Mouse (Mus musculus) embryonic facial prominence, embryonic 10.5 days (tissue): ENCODE measurements around the gene Peg12. TPM values are rescaled to one million over a fixed set of nuclear protein-coding genes. Genes with fewer than 3 reads are reported as not detected.

Experiments
- DNase-seq: peaks from one replicate; pipeline ENCODE4 v3.0.0-alpha.2; 2017; ENCODE audit warnings: low spot score
- H3K27ac ChIP-seq: fragments of 300-500 bp; sonication (generic); replicated peaks from 2 replicates; pipeline ENCODE4 v1.5.1; 2016; ENCODE audit warnings: mild to moderate bottlenecking
- H3K27me3 ChIP-seq: fragments of 300-500 bp; sonication (generic); replicated peaks from 2 replicates; pipeline ENCODE4 v1.6.1; 2016; ENCODE audit warnings: low read depth, mild to moderate bottlenecking; ENCODE audit not compliant: poor library complexity, severe bottlenecking
- H3K36me3 ChIP-seq: fragments of 300-500 bp; sonication (generic); replicated peaks from 2 replicates; pipeline ENCODE4 v1.6.1; 2016; ENCODE audit warnings: mild to moderate bottlenecking, moderate library complexity
- H3K4me1 ChIP-seq: fragments of 300-500 bp; sonication (generic); 2 replicates; pipeline ENCODE4 v1.6.1; 2016
- H3K4me3 ChIP-seq: fragments of 300-500 bp; sonication (generic); 2 replicates; pipeline ENCODE4 v1.5.1; 2016; ENCODE audit warnings: mild to moderate bottlenecking, moderate library complexity
- H3K9me3 ChIP-seq: fragments of 300-500 bp; sonication (generic); 2 replicates; pipeline ENCODE4 v1.6.1; 2016; ENCODE audit warnings: mild to moderate bottlenecking
- WGBS: fragments of 180-500 bp; shearing (Covaris S2); methylation state at CpG from one replicate; pipeline ENCODE4 v1.1.7; 2016; 5-methylcytosine and 5-hydroxymethylcytosine counted together
- polyA plus RNA-seq: library from polyadenylated mRNA; unstranded; fragments of >200 nt; fragmentation: Nextera tagmentation; extraction: Ambion mirVana; gene quantifications from 2 replicates; pipeline ENCODE4 v1.2.1, GENCODE M21; 2016

Peg12 gene
- polyA plus RNA-seq, 1 experiment from 2014 or later, result 76.8 TPM

DNA sequence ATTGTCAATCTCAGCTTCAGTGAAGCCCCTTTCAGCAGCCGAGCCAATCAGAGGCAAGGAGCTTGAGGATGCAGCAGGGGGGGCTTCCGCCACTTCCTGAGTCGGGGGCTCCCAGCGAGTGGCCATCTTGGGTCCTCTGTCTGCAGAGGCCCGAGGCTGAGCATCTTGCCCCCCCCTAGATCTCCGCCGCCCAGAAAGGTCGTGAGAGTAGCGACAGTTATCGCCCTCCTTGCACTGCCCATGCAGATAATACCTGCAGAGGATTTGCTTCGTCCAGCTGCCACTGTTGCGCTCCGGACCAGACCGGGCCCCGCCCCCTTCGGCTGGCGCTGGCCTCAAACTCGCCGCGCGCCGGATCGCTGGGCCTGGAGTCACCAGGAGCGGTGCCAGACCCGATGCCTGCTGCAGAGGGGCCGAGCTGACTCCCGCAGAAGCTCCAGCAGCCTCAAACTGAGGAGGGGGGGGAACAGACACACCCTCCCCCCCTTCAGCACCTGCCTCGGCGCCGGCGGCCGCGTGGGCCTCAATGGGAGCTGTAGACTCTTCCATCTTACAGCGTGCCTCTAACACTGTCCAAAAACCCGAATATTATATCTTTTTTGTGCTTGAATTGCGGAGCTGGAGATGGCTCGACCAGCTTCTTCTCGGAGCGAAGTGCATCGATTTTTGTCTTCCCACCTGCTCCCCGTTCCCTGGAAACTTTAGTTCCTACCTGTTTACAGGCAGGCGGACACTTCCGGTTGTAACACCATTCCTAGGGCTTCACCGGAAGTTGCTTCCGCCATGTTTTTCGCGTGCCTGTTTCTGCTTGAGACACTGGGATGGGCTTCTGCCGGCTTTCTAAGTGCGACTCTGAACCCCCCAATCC lies 44.6 kb downstream of the Peg12 start, which contains the start of gene Mkrn3:
Gene Mkrn3, minus strand, starts transcription at position 647 of the 868 bp plus-strand sequence.
- DNase-seq, result peak; percentile 84
- WGBS, result 24% methylated on average over 49 of the region's 49 CpGs
- H3K27me3 ChIP-seq, result 0 out of 2 replicates have a peak, but pooled peaks cover 4% of the 10 kb centered on the region
- H3K9me3 ChIP-seq, result peaks cover 21% of the 10 kb centered on the region
- no peaks in the 10 kb centered on the region for H3K36me3 ChIP-seq
- H3K27ac ChIP-seq, result peak within 1 kb of the TSS; percentile 92
- peak within 1 kb of the TSS; percentile 79 for H3K4me3 ChIP-seq
- H3K4me1 ChIP-seq, result peaks cover 8% of the 10 kb centered on the region

DNA sequence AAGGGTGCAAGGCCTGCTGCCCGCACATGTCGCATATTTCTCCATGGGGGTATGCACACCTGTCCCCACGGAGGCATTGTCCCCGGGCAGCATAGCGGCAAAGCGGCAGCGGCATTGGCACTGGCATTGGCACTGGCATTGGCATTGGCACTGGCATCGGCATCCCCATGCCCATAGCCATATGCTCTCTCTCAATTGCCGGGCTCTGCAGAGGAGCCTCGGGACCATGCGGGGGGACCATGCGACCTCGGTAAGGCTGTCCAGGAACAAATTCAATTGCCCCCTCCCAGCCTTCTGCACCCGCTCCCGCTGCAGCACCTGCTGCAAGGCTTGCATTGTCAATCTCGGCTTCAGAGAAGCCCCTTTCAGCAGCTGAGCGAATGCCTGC lies 45.2 kb downstream of the Peg12 start:
- DNase-seq, result no peak
- Histone ChIP-seq H3K4me3 (peak overlapping the region; percentile 79), H3K27me3 (0 out of 2 replicates have a peak, but pooled peaks cover 4% of the 10 kb centered on the region), H3K27ac (peak overlapping the region; percentile 92), H3K4me1 (peaks cover 8% of the 10 kb centered on the region), H3K9me3 (peaks cover 21% of the 10 kb centered on the region), H3K36me3 (no peaks in the 10 kb centered on the region)
- 58% methylated on average over 17 of the region's 17 CpGs for WGBS

DNA sequence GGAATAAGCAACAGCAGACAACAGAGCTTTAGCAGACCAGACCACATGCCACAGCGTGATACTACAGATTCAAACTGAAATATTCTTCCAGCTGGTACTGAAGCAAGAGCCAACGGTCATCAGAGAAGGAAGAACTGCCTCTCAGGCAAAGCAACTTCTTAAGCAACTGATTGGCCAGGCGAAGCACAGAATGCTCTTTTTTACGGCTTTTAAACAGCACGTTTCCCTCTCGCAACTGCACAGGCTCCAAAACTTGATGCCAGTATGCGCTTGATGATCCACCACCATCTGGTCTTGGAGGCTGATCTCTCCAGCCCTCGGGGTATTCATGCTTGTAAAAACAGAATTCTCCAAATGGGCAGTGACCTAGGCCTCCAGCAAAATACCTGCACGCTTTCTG lies 46.0 kb downstream of the Peg12 start:
- peaks cover 8% of the 10 kb centered on the region for H3K4me1 ChIP-seq
- no peak for DNase-seq
- peak overlapping the region; percentile 92 for H3K27ac ChIP-seq
- peak overlapping the region; percentile 79 for H3K4me3 ChIP-seq
- 74% methylated on average over 9 of the region's 9 CpGs for WGBS
- H3K9me3 ChIP-seq, result peaks cover 21% of the 10 kb centered on the region
- no peaks in the 10 kb centered on the region for H3K36me3 ChIP-seq
- H3K27me3 ChIP-seq, result 0 out of 2 replicates have a peak, but pooled peaks cover 4% of the 10 kb centered on the region

DNA sequence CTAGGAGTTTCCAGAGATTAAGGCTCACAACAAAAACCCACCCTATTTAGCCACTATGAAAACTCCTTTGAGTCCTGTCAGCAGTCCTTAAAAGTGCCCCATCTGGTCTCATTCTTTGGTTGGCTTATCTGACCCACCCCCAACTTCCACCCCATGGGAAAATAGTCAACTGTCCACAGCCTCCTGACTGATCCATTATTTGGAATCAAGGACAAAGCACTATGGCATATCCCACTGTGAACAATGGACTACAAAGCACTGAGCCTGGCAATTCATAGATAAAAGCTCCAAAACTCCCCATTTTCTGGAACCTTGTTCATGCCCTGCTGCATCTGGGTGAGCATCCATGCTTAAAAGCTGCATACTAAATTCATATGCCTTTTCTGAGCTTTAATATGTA lies 48.1 kb downstream of the Peg12 start:
- H3K9me3 ChIP-seq, result peaks cover 20% of the 10 kb centered on the region
- H3K27ac ChIP-seq, result no peak overlapping the region; the same call in 1 of the 2 replicates
- H3K27me3 ChIP-seq, result no peaks in the 10 kb centered on the region
- peaks cover 8% of the 10 kb centered on the region for H3K4me1 ChIP-seq
- DNase-seq, result no peak
- peak overlapping the region; percentile 21 for H3K4me3 ChIP-seq
- no peaks in the 10 kb centered on the region for H3K36me3 ChIP-seq

DNA sequence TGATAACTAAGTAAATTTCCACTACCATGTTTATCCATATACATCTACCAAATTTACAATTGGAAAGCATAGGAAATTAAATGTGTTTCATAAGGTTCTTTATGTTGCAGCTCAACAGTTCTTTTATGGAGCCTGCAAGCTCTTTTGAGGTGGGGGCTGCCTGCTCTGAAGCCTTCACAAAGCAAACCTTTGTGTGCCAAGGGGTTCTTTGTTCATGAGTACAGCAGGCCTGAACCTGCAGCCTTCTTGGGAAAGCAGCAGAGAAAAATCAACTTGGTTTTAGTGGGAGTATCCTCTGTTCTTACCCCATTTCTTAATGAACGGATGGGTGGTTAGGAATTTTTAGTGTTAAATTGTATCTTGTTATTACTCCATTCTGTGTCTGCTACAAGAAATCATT lies 49.1 kb downstream of the Peg12 start:
- H3K27ac ChIP-seq, result peak overlapping the region; percentile 51
- 35% methylated on average over 1 of the region's 1 CpGs for WGBS
- peaks cover 8% of the 10 kb centered on the region for H3K4me1 ChIP-seq
- H3K9me3 ChIP-seq, result peaks cover 20% of the 10 kb centered on the region
- DNase-seq, result no peak
- H3K4me3 ChIP-seq, result no peak overlapping the region
- no peaks in the 10 kb centered on the region for H3K36me3 ChIP-seq
- H3K27me3 ChIP-seq, result no peaks in the 10 kb centered on the region

Other genes starting within 250 kb of the Peg12 start
- 128 and 134 TPM in 2 replicates for gene Ndn, start 117.9 kb downstream of the Peg12 start, polyA plus RNA-seq
- 18.7 and 21.0 TPM in 2 replicates for gene Magel2, start 87.5 kb downstream of the Peg12 start, polyA plus RNA-seq
- gene Mkrn3, start 44.4 kb downstream of the Peg12 start, polyA plus RNA-seq, result 9.3 and 9.6 TPM in 2 replicates